Mouse (Mus musculus): Measurements from ENCODE around the gene Hmgcll1.

GRCm38 (mm10) chr9:76029471-76030199 is 15.0 kb downstream of the Hmgcll1 start:
- TF ChIP-seq POLR2A (IDR thresholded peaks at IDR 0.05; ENCODE audit: borderline replicate concordance, insufficient read depth, low read length) (no peak), CTCF (IDR thresholded peaks at IDR 0.05; ENCODE audit: borderline replicate concordance, insufficient read depth, low read depth, low read length) (no peak)

Measured in cerebellum, adult 2 months (tissue).